Mouse (Mus musculus): ENCODE results near the gene Btbd9.

DNA sequence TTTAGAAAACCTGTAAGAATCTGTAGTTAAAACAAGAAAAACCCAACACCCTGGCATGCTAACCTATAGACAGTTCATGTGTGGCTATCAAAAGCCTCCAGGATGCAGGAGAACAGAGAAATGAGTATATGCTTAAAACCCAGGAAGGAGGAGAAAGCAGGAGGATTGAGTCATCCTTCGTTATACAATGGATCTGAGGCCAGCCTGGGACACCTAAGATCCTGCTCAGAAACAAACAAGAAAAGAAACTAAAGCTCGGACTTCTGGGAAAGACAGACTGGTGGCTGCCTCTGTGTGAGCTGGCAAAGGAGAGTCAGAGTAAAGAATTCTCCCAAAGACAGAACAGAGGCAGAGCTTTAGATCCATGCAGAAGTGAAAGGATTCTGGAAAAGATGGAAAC is 17.7 kb downstream of the Btbd9 start:
- TF ChIP-seq CTCF (IDR thresholded peaks at IDR 0.05) (no peak), EP300 (IDR thresholded peaks at IDR 0.05) (no peak)
